Mouse (Mus musculus) G1E-ER4 (cell line): ENCODE measurements around the gene Scand1. TPM values are rescaled to one million over a fixed set of nuclear protein-coding genes. Genes with fewer than 3 reads are reported as not detected.

Source experiments
- GATA1 ChIP-seq: IDR thresholded peaks from one replicate; pipeline ENCODE4 v1.8.0; 2012; ENCODE audit warnings: low read length, inconsistent platforms
- polyA plus RNA-seq: library from polyadenylated mRNA; stranded (reverse); fragments of >175 nt; gene quantifications from 2 replicates; pipeline ENCODE4 v1.2.3, GENCODE M21; 2012

Scand1 gene
- polyA plus RNA-seq, 1 experiment, result 1,408 TPM

DNA sequence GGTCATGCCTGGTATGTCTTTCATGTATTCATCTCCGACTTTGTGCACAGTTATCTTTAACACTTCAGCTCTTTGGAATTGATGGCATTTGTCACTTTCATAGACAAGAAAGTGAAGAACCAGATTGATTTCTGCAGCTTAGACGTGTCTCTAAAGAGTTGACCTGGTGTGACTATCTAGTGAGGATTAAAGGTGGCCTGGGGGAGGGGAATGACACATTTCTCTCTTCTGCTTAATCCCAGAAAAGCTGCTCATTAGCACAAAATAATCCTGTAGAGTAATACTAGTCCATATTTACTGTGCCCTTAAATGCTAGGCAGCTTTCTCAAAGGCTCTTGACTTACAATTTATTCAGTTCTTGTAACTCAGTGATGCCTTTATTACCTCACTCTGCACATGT is 27.3 kb downstream of the Scand1 start:
- TF ChIP-seq GATA1, result no peak

DNA sequence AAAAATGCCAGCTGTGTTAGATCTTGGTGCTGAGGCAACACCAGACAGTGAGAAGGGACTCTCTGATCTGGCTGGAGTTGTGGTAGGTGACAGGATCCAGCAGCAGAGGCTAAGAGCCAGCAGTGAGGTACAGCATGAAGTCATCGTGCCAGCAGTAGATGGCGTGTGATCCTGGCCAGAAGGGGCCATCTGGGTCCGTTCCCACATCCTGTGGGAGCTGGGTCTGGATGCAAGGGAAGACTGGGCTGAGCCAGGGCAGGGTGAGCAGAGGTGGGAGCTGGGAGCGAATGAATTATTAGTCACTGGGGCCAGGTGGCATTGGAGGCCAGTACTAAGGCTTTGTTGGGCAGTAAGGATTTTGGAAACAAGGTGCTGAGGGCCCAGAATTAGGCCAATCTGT is 31.3 kb downstream of the Scand1 start:
- no peak for TF ChIP-seq GATA1

DNA sequence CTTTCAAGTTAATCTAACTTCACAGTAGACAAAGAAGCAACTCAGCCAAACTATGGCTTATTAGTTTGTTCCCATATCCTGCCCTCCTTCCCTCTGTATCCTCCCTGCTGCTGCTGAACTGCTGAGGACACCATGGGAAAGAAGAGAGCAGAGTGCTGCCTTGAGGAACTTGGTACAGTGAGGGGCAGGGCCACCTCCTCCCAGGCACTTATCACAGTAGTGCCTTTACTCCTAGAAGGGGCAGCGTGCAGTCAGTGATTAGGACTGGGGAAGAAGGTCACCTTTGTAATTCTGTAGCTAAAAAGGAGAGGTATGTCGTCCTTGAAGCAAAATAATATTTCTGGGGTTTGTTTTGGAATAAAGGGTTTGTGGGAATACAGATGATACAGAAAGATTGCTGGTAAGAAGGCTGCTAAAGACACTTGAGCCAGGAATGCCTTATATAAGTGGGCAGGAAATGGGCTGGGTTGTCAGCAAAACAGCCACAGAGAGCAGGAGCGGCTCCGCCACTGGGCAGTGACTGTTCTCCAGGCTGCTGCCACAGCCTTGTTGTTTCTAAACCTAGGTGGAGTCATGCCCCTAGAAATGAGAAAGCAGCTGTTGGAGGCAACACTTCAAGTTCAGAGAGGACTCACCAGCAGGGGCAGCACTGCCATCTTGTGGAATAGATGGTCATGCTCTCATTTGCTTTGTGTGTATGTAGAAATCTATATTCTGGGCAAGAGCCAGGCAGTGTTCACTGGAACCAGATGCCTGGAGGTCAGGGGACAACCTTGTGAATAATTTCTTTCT is 34.1 kb downstream of the Scand1 start:
- no peak for TF ChIP-seq GATA1

DNA sequence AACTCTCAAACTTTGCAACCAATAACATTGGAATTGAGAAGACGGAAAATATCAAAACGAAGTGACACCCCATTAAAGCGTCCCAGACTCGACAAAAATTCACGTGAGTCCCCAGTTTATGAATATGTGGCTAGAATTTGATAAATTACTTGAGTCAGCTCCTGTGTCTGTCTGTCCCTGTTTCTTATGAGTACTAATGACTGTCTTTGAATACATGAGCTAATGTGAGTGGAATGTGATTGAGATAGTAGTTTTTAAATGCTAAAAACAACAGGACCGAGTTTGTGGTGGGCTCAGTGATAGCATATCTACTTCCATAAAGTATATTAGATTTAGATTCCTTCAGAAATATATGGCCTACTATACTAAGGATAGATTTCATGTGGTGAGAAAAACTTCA is 40.0 kb downstream of the Scand1 start:
- TF ChIP-seq GATA1, result no peak

DNA sequence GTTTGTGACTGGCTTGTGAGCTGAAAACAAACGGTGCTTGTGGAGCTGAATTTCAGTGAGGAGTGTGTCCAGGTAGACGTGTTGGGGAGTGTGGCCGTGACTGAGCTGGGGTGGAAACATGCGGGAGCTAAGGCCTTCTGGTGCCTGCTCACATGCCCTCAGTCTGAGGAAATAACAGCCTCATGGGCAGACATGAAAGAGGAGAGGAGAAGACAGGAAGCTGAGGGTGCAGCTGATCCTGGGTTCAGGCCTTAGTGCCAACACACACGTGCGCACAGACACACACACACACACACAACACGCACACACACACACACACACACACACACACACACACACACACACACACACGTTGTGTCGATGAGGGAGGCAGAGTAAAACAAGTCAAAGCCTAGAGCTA is 44.9 kb downstream of the Scand1 start:
- TF ChIP-seq GATA1, result no peak

DNA sequence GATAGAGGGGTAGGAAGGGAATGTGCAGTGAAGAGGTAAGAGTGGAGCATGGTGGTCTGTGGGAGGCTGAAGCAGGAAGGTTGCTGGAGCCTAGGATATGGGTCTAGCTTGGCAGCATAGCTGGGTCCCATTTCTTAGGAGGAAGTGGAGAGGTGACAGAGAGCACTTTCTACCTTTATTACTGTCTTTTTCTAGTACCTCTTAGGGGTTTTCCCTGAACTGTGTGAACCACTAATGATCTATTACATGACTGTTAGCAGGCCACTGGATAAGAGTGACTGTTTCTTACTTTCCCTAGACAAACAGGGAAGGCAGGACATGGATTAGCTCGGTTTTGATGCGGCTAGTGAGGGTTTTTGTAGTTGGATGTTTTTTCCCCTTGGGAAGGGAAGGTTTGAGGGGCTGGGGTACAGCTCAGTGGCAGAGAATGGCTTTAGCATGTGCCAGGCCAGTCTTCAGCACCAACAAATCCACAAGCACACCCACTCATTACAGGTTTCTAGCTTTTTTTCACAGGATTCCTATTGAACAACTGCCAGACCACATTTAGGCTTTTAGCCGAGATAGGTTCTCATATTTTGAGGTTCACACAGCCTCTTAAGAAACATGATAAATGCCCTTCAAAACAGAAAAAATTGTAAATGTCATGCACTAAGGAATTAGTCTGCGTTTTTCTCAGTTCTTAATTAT is 49.2 kb downstream of the Scand1 start:
- no peak for TF ChIP-seq GATA1

Other genes with a start within 250 kb of the Scand1 start
- gene Spag4, start 247.5 kb downstream of the Scand1 start, polyA plus RNA-seq, result 1.7 and 2.2 TPM in 2 replicates
- gene Cpne1, start 200.7 kb downstream of the Scand1 start, polyA plus RNA-seq, result 42.7 and 49.2 TPM in 2 replicates
- 5.5 and 6.3 TPM in 2 replicates for gene Rbm12, start 200.7 kb downstream of the Scand1 start, polyA plus RNA-seq
- gene Gm28036, start 185.6 kb downstream of the Scand1 start, polyA plus RNA-seq, result 15.6 and 21.8 TPM in 2 replicates
- gene Romo1, start 168.7 kb downstream of the Scand1 start, polyA plus RNA-seq, result 420 and 525 TPM in 2 replicates
- gene Nfs1, start 168.5 kb downstream of the Scand1 start, polyA plus RNA-seq, result 47.3 and 68.7 TPM in 2 replicates
- 409 and 506 TPM in 2 replicates for gene Rbm39, start 132.5 kb downstream of the Scand1 start, polyA plus RNA-seq
- 42.1 and 44.6 TPM in 2 replicates for gene Phf20, start 116.2 kb downstream of the Scand1 start, polyA plus RNA-seq
- gene Cnbd2, start 405 bp downstream of the Scand1 start, polyA plus RNA-seq, result 0.23 and 1.4 TPM in 2 replicates
- gene Epb41l1, start 108.2 kb upstream of the Scand1 start, polyA plus RNA-seq, result 0.02 and 0.18 TPM in 2 replicates
- gene Aar2, start 234.9 kb upstream of the Scand1 start, polyA plus RNA-seq, result 16.3 and 30.2 TPM in 2 replicates